Mouse (Mus musculus) thymus, postnatal 25 days (tissue): ENCODE measurements at regions not wholly inside any gene's neighbourhood (a gene's known extent, or its start where the extent isn't known, plus 50 kb on each side); places are given as distances from the start of the nearest gene placed in this dataset.

Experiments
- DNase-seq: peaks from one replicate; pipeline ENCODE4 v3.0.0; 2022

DNA sequence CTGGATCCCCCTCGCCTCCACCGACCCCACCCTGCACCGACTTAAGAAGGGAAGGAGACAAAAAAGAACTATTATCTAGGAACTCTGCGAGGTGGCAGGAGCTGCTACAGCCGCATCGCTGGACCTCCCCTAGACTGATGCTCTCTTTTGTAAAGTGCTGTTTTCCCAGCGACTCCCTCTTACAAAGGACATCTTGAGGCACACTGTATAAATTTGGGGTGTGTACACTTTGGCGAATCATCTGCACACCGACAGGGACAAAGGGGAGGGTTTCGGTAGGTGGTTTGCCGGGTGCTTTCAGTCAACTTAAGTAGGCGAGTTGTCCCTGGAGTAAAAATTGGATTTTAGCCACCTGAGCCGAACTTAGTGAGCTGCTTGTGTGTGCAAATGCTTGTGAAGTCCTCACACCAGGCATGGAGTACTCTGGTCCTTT is 112.4 kb upstream of the Ubash3b start:
- no peak for DNase-seq

GRCm38 (mm10) chr9:41273171-41273781 is 111.8 kb upstream of the Ubash3b start:
- no peak for DNase-seq

DNA sequence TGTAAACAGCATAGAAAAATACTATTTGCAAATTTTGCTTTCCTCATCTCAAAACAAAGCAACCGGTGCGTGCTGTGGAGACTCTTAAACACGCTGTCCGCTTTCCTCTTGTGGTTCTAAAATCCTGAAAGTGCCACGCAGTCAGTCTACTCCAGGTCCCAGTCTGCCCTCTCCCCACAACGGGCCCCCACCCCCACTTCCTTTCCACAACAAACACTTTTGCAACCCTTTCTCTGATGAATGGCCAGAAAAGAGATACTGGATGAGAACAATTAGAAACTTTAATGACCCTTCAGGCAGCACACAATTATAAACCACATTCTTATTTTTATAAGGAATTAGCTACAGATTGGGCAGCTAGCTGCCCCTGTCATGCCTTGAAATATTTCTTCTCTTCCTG is 111.1 kb upstream of the Ubash3b start:
- DNase-seq, result no peak

- no peak for DNase-seq
Observed at GRCm38 (mm10) chr9:41268112-41268511, 106.6 kb upstream of the Ubash3b start.

- DNase-seq, result no peak
Observed at GRCm38 (mm10) chr9:41264485-41264884, 103.0 kb upstream of the Ubash3b start.

GRCm38 (mm10) chr9:41257244-41257643 is 95.7 kb upstream of the Ubash3b start:
- no peak for DNase-seq

- DNase-seq, result no peak
Observed at GRCm38 (mm10) chr9:41242372-41242771, 80.9 kb upstream of the Ubash3b start.

- no peak for DNase-seq
Observed at GRCm38 (mm10) chr9:41239097-41239451, 77.6 kb upstream of the Ubash3b start.

- DNase-seq, result no peak
Observed at GRCm38 (mm10) chr9:41238395-41239096, 77.0 kb upstream of the Ubash3b start.

- no peak for DNase-seq
Observed at GRCm38 (mm10) chr9:41237265-41237664, 75.8 kb upstream of the Ubash3b start.

- DNase-seq, result no peak
Observed at GRCm38 (mm10) chr9:41229225-41229582, 67.7 kb upstream of the Ubash3b start.

- peak; percentile 91 for DNase-seq
Observed at GRCm38 (mm10) chr9:41228425-41229224, 67.1 kb upstream of the Ubash3b start.

DNA sequence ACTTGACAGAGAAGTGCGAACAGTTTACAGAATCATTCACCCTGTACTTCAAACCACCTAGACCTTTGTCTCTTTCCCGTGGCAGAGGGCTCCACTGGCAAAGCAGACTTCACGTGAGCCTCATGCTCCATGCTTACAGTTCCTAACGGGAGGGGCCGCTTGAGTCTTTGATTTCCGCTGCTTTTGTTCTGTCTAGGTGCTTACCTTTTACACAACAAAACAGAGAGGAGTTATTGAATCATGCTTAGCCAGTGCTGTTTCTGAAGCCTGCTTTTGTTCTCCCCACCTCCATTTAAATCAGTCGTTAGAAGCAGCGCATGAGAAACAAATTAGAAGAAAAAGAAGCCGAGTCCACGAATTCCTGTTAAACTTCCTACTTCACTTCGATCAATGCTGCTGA is 61.9 kb upstream of the Ubash3b start:
- no peak for DNase-seq

- DNase-seq, result no peak
Observed at GRCm38 (mm10) chr9:41222346-41223015, 61.0 kb upstream of the Ubash3b start.

GRCm38 (mm10) chr9:41221110-41221790 is 59.8 kb upstream of the Ubash3b start:
- no peak for DNase-seq

DNA sequence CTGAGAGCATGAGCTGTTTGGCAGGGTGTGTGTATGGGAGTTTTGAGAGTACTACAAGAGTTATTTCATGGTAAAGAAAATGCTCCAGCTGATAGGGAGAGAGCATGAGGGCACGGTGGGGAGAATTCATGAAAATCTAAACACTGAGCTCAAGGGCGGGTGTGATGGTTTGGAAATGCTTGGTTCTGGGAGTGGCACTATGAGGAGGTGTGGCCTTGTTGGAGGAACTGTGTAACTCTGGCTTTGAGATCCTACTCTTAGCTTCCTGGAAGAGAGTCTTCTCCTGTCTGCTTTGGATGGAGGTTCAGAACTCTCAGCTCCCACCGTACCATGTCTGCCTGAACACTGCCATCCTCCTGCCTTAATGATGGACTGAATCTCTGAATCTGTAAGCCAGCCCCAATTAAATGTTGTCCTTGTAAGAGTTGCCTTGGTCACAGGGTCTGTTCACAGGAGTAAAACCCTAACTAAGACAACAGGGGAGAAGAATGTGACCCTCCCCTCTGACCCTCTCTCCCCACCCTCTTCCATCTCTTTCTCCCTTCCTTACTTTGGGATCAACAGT is 58.7 kb upstream of the Ubash3b start:
- no peak for DNase-seq

GRCm38 (mm10) chr9:41218702-41219101 is 57.2 kb upstream of the Ubash3b start:
- no peak for DNase-seq

- DNase-seq, result no peak
Observed at GRCm38 (mm10) chr9:41216248-41216647, 54.8 kb upstream of the Ubash3b start.

GRCm38 (mm10) chr9:41215026-41215425 is 53.5 kb upstream of the Ubash3b start:
- no peak for DNase-seq

DNA sequence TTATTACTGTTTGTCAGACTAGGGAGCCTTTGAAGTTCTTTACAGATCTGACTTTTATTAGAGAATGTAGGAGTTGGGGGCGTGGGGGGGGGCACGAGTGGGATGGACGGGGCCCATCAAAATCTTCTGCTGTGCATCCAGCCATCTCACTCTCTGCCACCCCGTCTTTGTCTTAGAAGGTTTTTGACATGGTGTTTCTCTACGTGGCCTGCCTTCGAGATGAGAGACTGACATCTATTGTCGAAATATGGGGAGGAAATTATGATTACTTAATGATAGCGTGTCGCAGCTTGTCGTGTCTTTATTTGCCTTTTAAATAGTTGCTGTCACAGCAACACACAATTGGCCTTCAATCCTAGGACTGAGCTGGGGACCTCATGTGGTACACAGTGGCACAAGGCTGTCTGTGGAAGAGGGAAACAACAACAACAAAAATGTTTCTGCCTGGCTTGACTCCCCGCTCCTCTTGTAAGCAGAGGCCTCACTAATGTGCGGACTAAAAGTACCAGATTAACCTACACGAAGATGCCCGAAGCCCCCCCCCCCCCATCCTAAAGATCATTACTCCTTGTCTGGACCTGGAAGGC is 51.5 kb upstream of the Ubash3b start:
- DNase-seq, result no peak

GRCm38 (mm10) chr9:41212303-41212901 is 50.9 kb upstream of the Ubash3b start:
- DNase-seq, result peak; percentile 65

DNA sequence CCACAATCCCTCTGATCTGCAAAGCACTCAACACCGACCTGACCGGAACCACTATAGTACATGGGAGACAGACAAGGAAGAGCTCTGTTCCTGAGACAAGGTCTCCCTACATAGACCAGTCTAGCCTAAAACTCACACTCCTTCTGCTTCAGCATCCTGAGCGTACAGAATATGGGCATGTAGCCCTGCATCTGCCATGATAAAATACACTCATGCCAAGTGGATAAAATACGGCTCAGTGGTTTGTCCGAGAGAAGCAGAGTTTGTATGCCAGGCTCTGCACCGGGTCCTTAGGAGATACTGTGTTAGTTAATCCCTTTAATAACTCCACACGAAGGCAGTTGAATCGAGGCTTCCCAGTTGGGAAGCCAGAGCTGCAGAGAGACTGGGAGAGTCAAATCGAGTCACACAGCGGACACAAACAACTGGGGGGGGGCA is 50.4 kb upstream of the Ubash3b start:
- no peak for DNase-seq
